Mouse (Mus musculus) intestine, embryonic 15.5 days (tissue): ENCODE results near the gene Tmem131. TPM values are rescaled to one million over a fixed set of nuclear protein-coding genes. Genes with fewer than 3 reads are reported as not detected.
"Not testable (repeated sequence)": the region's sequence is repeated elsewhere in the genome, so short reads cannot be mapped to it uniquely, and the experiment has no call there.

ENCODE experiments used
- ATAC-seq: fragments of 200-750 bp; cut with Nextera tagmentation; 2 replicates; pipeline ENCODE4 v1.8.0; 2017; ENCODE audit warnings: moderate TSS enrichment, moderate library complexity
- H3K27ac ChIP-seq: fragments of 300-500 bp; sonication (generic); 2 replicates; pipeline ENCODE4 v1.5.1; 2015; ENCODE audit warnings: mild to moderate bottlenecking, inconsistent platforms
- H3K27me3 ChIP-seq: fragments of 300-500 bp; sonication (generic); replicated peaks from 2 replicates; pipeline ENCODE4 v1.6.1; 2015; ENCODE audit warnings: inconsistent platforms
- H3K36me3 ChIP-seq: fragments of 300-500 bp; sonication (generic); 2 replicates; pipeline ENCODE4 v1.6.1; 2015; ENCODE audit warnings: inconsistent platforms
- H3K4me1 ChIP-seq: fragments of 300-500 bp; sonication (generic); replicated peaks from 2 replicates; pipeline ENCODE4 v1.6.1; 2015; ENCODE audit warnings: inconsistent platforms
- H3K4me2 ChIP-seq: fragments of 300-500 bp; sonication (generic); replicated peaks from 2 replicates; pipeline ENCODE4 v1.6.1; 2015; ENCODE audit warnings: mild to moderate bottlenecking, inconsistent platforms
- H3K4me3 ChIP-seq: fragments of 300-500 bp; sonication (generic); replicated peaks from 2 replicates; pipeline ENCODE4 v1.5.1; 2015; ENCODE audit warnings: inconsistent platforms
- H3K9ac ChIP-seq: fragments of 300-500 bp; sonication (generic); 2 replicates; pipeline ENCODE4 v1.6.1; 2015; ENCODE audit warnings: inconsistent platforms
- H3K9me3 ChIP-seq: fragments of 300-500 bp; sonication (generic); 2 replicates; pipeline ENCODE4 v1.6.1; 2016; ENCODE audit warnings: inconsistent platforms
- WGBS: fragments of 180-500 bp; shearing (Covaris S2); methylation state at CpG from one replicate; pipeline ENCODE4 v1.1.7; 2015; 5-methylcytosine and 5-hydroxymethylcytosine counted together
- polyA plus RNA-seq: library from polyadenylated mRNA; unstranded; fragments of >200 nt; fragmentation: Nextera tagmentation; extraction: Ambion mirVana; gene quantifications from 2 replicates; pipeline ENCODE4 v1.2.1, GENCODE M21; 2015

Tmem131 gene
- polyA plus RNA-seq, 1 experiment from 2014 or later: 13.7 TPM

GRCm38 (mm10) chr1:36911603-36912002 lies 31.9 kb downstream of the Tmem131 start:
- Histone ChIP-seq H3K36me3 (no peaks in the 10 kb centered on the region), H3K9ac (no peak overlapping the region), H3K27ac (no peak overlapping the region), H3K4me3 (no peak overlapping the region), H3K27me3 (no peaks in the 10 kb centered on the region), H3K4me2 (no peak overlapping the region), H3K9me3 (no peaks in the 10 kb centered on the region), H3K4me1 (0 out of 2 replicates have a peak, but pooled peaks cover 6% of the 10 kb centered on the region)
- 84% methylated on average over 3 of the region's 3 CpGs for WGBS
- no peak for ATAC-seq

- ATAC-seq: no peak
- Histone ChIP-seq H3K36me3 (no peaks in the 10 kb centered on the region), H3K4me1 (0 out of 2 replicates have a peak, but pooled peaks cover 4% of the 10 kb centered on the region), H3K27me3 (no peaks in the 10 kb centered on the region), H3K4me3 (no peak overlapping the region), H3K4me2 (no peak overlapping the region), H3K27ac (no peak overlapping the region), H3K9ac (no peak overlapping the region), H3K9me3 (no peaks in the 10 kb centered on the region)
- WGBS: 84% methylated on average over 5 of the region's 5 CpGs
These were observed 33.1 kb downstream of the Tmem131 start for GRCm38 (mm10) chr1:36910397-36910796.

DNA sequence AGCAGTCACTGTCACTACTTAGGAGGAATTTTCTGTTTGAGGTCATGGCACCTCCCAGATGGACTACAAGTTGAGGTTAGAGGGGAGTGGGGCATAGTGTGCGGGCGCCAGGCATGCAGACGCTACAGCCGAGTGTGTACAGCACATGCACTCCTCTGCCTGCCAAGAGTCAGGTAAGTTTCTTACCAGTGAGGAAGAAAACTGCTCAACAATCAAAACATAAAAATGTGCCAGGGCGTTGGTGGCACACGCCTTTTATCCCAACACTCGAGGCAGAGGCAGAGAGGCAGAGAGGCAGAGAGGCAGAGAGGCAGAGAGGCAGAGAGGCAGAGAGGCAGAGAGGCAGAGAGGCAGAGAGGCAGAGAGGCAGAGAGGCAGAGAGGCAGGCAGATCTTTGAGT lies 33.5 kb downstream of the Tmem131 start:
- not testable (repeated sequence) for H3K9ac ChIP-seq, H3K27me3 ChIP-seq, H3K36me3 ChIP-seq, H3K9me3 ChIP-seq, H3K27ac ChIP-seq, H3K4me3 ChIP-seq, H3K4me1 ChIP-seq, H3K4me2 ChIP-seq, ATAC-seq
- WGBS: 80% methylated on average over 7 of the region's 7 CpGs

DNA sequence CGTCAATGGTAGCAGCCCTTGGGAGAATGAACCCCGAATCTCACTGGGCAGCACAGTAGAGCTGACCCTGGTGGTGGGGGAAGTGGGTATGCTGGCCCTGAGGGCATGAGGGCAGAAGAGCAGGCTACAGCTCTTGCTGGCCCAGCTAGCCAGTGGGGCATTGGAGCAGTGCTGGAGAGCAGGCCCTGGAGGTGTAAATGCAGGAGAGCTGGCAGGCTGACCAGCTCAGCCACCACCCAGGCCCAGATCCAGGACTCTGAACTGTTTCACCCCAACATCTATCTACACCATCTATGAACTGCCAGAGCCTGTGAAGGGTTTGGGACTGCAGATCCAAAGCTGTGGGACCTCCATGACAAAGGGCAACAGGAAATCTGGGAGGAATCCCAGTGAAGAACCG lies 38.2 kb downstream of the Tmem131 start:
- no peak overlapping the region for H3K9ac ChIP-seq
- H3K4me1 ChIP-seq: peaks cover 5% of the 10 kb centered on the region
- H3K4me3 ChIP-seq: no peak overlapping the region
- no peak overlapping the region for H3K4me2 ChIP-seq
- H3K9me3 ChIP-seq: no peaks in the 10 kb centered on the region
- H3K27me3 ChIP-seq: no peaks in the 10 kb centered on the region
- H3K36me3 ChIP-seq: no peaks in the 10 kb centered on the region
- H3K27ac ChIP-seq: no peak overlapping the region
- 73% methylated on average over 3 of the region's 3 CpGs for WGBS
- no peak for ATAC-seq

- no peaks in the 10 kb centered on the region for H3K27me3 ChIP-seq
- H3K36me3 ChIP-seq: no peaks in the 10 kb centered on the region
- no peak overlapping the region for H3K27ac ChIP-seq
- H3K4me1 ChIP-seq: peaks cover 5% of the 10 kb centered on the region
- no peak overlapping the region for H3K4me3 ChIP-seq
- H3K4me2 ChIP-seq: no peak overlapping the region
- H3K9ac ChIP-seq: no peak overlapping the region
- 60% methylated on average over 6 of the region's 6 CpGs for WGBS
- peak; percentile 28; the same call in 1 of the 2 replicates for ATAC-seq
- no peaks in the 10 kb centered on the region for H3K9me3 ChIP-seq
These were observed 39.0 kb downstream of the Tmem131 start for GRCm38 (mm10) chr1:36904489-36904888.

- WGBS: 56% methylated on average over 3 of the region's 3 CpGs
- Histone ChIP-seq H3K4me2 (no peak overlapping the region), H3K27ac (no peak overlapping the region), H3K4me3 (no peak overlapping the region), H3K9ac (no peak overlapping the region), H3K4me1 (peaks cover 5% of the 10 kb centered on the region), H3K36me3 (no peaks in the 10 kb centered on the region), H3K27me3 (no peaks in the 10 kb centered on the region), H3K9me3 (no peaks in the 10 kb centered on the region)
- ATAC-seq: no peak
These were observed 39.4 kb downstream of the Tmem131 start for GRCm38 (mm10) chr1:36904084-36904451.

DNA sequence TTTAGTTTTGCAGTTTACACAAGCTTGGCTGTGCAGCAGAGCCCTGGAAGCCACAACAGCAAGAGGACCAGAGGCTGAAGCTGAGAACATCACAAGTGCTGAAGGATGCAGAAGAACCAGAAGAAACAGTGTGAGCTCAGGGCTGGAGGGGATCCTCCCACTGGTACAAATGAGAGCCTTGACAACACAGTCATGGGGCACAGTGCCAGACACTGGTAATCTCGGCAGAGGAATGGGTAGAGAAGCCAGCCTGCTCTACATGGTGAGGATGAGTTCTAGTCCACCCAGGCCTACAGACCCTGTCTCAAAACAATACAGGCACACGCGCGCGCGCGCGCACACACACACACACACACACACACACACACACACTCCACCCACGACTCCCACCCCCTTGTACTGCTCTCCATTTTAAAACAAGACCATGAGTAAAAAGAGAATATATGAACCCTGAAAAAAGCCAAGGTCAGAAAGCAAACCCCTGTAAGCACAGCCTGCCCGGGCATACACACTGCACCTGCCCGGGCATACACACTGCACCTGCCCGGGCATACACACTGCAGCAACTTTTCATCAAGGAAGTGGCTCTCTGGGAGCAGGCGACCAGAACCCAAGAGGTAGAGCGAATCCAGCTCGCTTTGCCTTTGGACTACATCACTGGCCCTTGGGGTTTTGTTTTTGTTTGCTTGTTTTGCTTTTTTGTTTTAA lies 39.9 kb downstream of the Tmem131 start:
- Histone ChIP-seq H3K4me3 (no peak overlapping the region), H3K36me3 (no peaks in the 10 kb centered on the region), H3K4me1 (peaks cover 5% of the 10 kb centered on the region), H3K4me2 (no peak overlapping the region), H3K27me3 (no peaks in the 10 kb centered on the region), H3K9me3 (no peaks in the 10 kb centered on the region), H3K9ac (no peak overlapping the region), H3K27ac (no peak overlapping the region)
- ATAC-seq: no peak
- 96% methylated on average over 15 of the region's 15 CpGs for WGBS

DNA sequence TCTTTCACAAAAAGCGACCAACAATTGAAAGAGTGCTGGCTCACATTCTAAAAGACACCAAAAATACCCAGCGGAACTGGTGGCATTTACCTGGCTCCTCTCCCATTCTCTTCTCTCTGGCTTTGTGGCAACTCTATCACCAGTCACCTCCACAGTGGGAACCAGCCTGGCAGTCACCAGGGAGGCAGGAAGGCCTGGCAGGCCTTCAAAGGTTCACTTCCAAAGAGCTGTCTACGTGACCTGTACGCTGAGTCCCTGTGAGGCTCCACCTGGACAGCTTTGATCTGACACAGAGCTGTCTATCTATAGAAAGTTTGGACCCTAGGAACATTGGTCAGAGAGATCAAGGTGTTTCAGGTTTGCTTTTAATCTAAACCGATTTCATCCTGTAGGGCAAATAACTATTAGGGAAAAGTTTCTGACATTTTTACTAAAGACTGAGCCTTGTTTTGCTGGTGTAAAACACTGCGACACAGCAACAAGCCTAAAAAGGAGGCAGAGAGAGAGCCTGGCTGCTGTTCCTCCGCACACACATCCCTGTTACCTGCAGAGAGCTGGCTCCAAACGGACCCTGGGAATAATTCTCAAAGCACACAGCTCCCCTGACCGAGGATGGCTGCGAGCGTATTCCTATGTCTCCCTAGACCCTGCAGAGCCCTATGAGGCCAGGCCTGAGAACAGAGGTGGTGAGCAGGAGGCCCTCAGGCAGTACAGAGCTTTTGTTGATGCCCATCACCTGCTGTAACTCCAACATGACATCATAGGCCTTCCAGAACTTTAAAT lies 40.7 kb downstream of the Tmem131 start:
- no peak overlapping the region for H3K4me2 ChIP-seq
- H3K36me3 ChIP-seq: no peaks in the 10 kb centered on the region
- no peaks in the 10 kb centered on the region for H3K9me3 ChIP-seq
- no peak for ATAC-seq
- no peak overlapping the region for H3K27ac ChIP-seq
- H3K4me3 ChIP-seq: no peak overlapping the region
- H3K9ac ChIP-seq: no peak overlapping the region
- WGBS: 87% methylated on average over 11 of the region's 11 CpGs
- H3K27me3 ChIP-seq: no peaks in the 10 kb centered on the region
- peaks cover 5% of the 10 kb centered on the region for H3K4me1 ChIP-seq

DNA sequence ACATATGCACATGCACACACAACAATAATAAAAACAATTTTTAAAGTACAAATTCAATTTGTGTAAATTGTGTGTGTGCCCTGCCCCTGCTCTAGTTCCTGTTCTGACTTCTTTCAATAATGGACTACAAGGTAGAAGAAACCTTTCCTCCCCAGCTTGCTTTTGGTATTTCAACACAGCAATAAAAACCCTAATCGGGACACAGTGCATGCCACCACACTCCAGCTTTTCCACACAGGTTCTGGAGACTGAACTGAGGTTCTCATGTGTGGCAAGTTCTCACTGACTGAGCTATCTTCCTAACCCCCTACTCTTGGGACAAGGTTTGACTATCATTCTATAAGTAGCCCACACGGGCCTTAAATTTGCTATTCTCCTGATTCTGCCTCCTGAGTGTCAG lies 43.8 kb downstream of the Tmem131 start:
- Histone ChIP-seq H3K9ac (no peak overlapping the region), H3K36me3 (no peaks in the 10 kb centered on the region), H3K27ac (no peak overlapping the region), H3K4me2 (no peak overlapping the region), H3K9me3 (no peaks in the 10 kb centered on the region), H3K27me3 (no peaks in the 10 kb centered on the region), H3K4me1 (no peaks in the 10 kb centered on the region; the same call in none of the 2 replicates), H3K4me3 (no peak overlapping the region)
- peak; percentile 59; the same call in 1 of the 2 replicates for ATAC-seq
- WGBS: 74% methylated on average over 2 of the region's 2 CpGs

GRCm38 (mm10) chr1:36896423-36896822 lies 47.0 kb downstream of the Tmem131 start:
- Histone ChIP-seq H3K27ac (no peak overlapping the region), H3K27me3 (no peaks in the 10 kb centered on the region), H3K4me1 (no peaks in the 10 kb centered on the region), H3K4me2 (no peak overlapping the region), H3K4me3 (no peak overlapping the region), H3K9me3 (no peaks in the 10 kb centered on the region), H3K9ac (no peak overlapping the region), H3K36me3 (no peaks in the 10 kb centered on the region)
- no peak for ATAC-seq
- 81% methylated on average over 4 of the region's 4 CpGs for WGBS

DNA sequence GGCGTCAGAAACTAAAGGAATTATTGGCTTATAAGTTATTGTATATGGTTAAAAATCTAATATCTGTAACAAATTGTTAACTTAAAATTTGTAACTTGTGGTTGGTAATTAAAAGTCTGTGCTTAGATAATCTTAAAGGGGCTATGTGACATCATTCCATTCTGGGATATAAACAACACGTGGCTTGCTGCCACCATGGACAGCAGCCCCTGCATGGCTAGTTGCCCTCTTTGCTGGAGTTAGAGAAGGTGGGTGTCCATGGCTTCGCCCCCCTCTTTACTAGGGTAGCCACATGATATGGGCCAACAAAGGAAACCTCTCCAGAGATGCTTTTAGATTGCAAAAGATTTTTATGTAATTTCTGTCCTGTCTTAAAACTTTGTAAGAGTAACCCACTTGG lies 48.0 kb downstream of the Tmem131 start:
- H3K9ac ChIP-seq: no peak overlapping the region
- no peak overlapping the region for H3K4me2 ChIP-seq
- H3K4me3 ChIP-seq: no peak overlapping the region
- ATAC-seq: no peak
- H3K36me3 ChIP-seq: no peaks in the 10 kb centered on the region
- H3K27ac ChIP-seq: no peak overlapping the region
- peaks cover 3% of the 10 kb centered on the region; the same call in 1 of the 2 replicates for H3K4me1 ChIP-seq
- no peaks in the 10 kb centered on the region for H3K27me3 ChIP-seq
- 80% methylated on average over 3 of the region's 3 CpGs for WGBS
- H3K9me3 ChIP-seq: no peaks in the 10 kb centered on the region

- Histone ChIP-seq H3K27me3 (no peaks in the 10 kb centered on the region), H3K4me2 (no peak overlapping the region), H3K4me3 (no peak overlapping the region), H3K4me1 (peaks cover 3% of the 10 kb centered on the region; the same call in 1 of the 2 replicates), H3K9me3 (no peaks in the 10 kb centered on the region), H3K27ac (no peak overlapping the region), H3K36me3 (no peaks in the 10 kb centered on the region), H3K9ac (no peak overlapping the region)
- 88% methylated on average over 3 of the region's 3 CpGs for WGBS
- no peak for ATAC-seq
These were observed 49.3 kb downstream of the Tmem131 start for GRCm38 (mm10) chr1:36894136-36894535.

- not testable (repeated sequence) for H3K4me3 ChIP-seq, H3K36me3 ChIP-seq, H3K4me2 ChIP-seq, H3K9ac ChIP-seq, H3K27ac ChIP-seq, H3K4me1 ChIP-seq, ATAC-seq, H3K27me3 ChIP-seq, H3K9me3 ChIP-seq
- WGBS: 94% methylated on average over 5 of the region's 5 CpGs
These were observed 49.7 kb downstream of the Tmem131 start for GRCm38 (mm10) chr1:36893720-36894119.
